Mouse (Mus musculus) liver, embryonic 11.5 days (tissue): Measurements from ENCODE around the gene Nod1. TPM values are rescaled to one million over a fixed set of nuclear protein-coding genes. Genes with fewer than 3 reads are reported as not detected.

Experiments used
- ATAC-seq: fragments of 200-750 bp; cut with Nextera tagmentation; replicated peaks from 2 replicates; pipeline ENCODE4 v1.8.0; 2017; ENCODE audit warnings: moderate number of reproducible peaks, mild to moderate bottlenecking, moderate TSS enrichment, moderate library complexity; ENCODE audit not compliant: low FRiP score
- DNase-seq: peaks from one replicate; pipeline ENCODE4 v3.0.0-alpha.2; 2017; ENCODE audit warnings: low spot score
- H3K27ac ChIP-seq: fragments of 300-500 bp; sonication (generic); 2 replicates; pipeline ENCODE4 v1.5.1; 2014; ENCODE audit warnings: mild to moderate bottlenecking, low read depth, low read length, control low read depth
- H3K27me3 ChIP-seq: fragments of 300-500 bp; sonication (generic); replicated peaks from 2 replicates; pipeline ENCODE4 v1.6.1; 2014; ENCODE audit warnings: low read length, mixed read lengths; ENCODE audit not compliant: control insufficient read depth, insufficient read depth
- H3K36me3 ChIP-seq: fragments of 300-500 bp; sonication (generic); 2 replicates; pipeline ENCODE4 v1.6.1; 2014; ENCODE audit warnings: mild to moderate bottlenecking, low read length, moderate library complexity, mixed read lengths; ENCODE audit not compliant: control insufficient read depth, insufficient read depth
- H3K4me1 ChIP-seq: fragments of 300-500 bp; sonication (generic); replicated peaks from 2 replicates; pipeline ENCODE4 v1.6.1; 2014; ENCODE audit warnings: low read length, mixed read lengths; ENCODE audit not compliant: control insufficient read depth, insufficient read depth
- H3K4me2 ChIP-seq: fragments of 300-500 bp; sonication (generic); 2 replicates; pipeline ENCODE4 v1.6.1; 2014; ENCODE audit warnings: mild to moderate bottlenecking, control low read depth, moderate library complexity
- H3K4me3 ChIP-seq: fragments of 300-500 bp; sonication (generic); 2 replicates; pipeline ENCODE4 v1.5.1; 2014; ENCODE audit warnings: low read depth, low read length, control low read depth
- H3K9ac ChIP-seq: fragments of 300-500 bp; sonication (generic); 2 replicates; pipeline ENCODE4 v1.6.1; 2014; ENCODE audit warnings: low read depth, low read length, control low read depth
- H3K9me3 ChIP-seq: fragments of 300-500 bp; sonication (generic); 2 replicates; pipeline ENCODE4 v1.6.1; 2016; ENCODE audit warnings: low read length, inconsistent platforms, mixed read lengths; ENCODE audit not compliant: control insufficient read depth
- WGBS: fragments of 180-500 bp; shearing (Covaris S2); extraction: QIAGEN DNeasy Blood & Tissue Kit; methylation state at CpG from one replicate; pipeline ENCODE4 v1.1.7; 2014; 5-methylcytosine and 5-hydroxymethylcytosine counted together
- polyA plus RNA-seq: library from polyadenylated mRNA; unstranded; fragments of >200 nt; fragmentation: Nextera tagmentation; extraction: Ambion mirVana; gene quantifications from 2 replicates; pipeline ENCODE4 v1.2.1, GENCODE M21; 2014

Gene Nod1
- polyA plus RNA-seq, 1 experiment from 2014 or later = 2.9 TPM

- Histone ChIP-seq H3K4me2 (no peak overlapping the region), H3K9me3 (no peaks in the 10 kb centered on the region), H3K36me3 (no peaks in the 10 kb centered on the region), H3K27ac (no peak overlapping the region), H3K27me3 (no peaks in the 10 kb centered on the region), H3K4me3 (no peak overlapping the region), H3K4me1 (peaks cover 6% of the 10 kb centered on the region), H3K9ac (no peak overlapping the region)
- 72% methylated on average over 3 of the region's 3 CpGs for whole genome bisulfite sequencing
- ATAC-seq (no peak), DNase-seq (no peak)
These were observed 94.8 kb downstream of the Nod1 start for GRCm38 (mm10) chr6:54877651-54878050.

GRCm38 (mm10) chr6:54876782-54877181, 95.6 kb downstream of the Nod1 start:
- no peaks in the 10 kb centered on the region for H3K9me3 ChIP-seq
- H3K27me3 ChIP-seq = no peaks in the 10 kb centered on the region
- H3K4me2 ChIP-seq = no peak overlapping the region
- H3K4me3 ChIP-seq = no peak overlapping the region
- 20% methylated on average over 5 of the region's 5 CpGs for WGBS
- H3K27ac ChIP-seq = no peak overlapping the region
- ATAC-seq = 0 out of 2 replicates have a peak, but pooled peaks have one; percentile 54
- H3K9ac ChIP-seq = no peak overlapping the region
- DNase-seq = no peak
- no peaks in the 10 kb centered on the region for H3K36me3 ChIP-seq
- H3K4me1 ChIP-seq = peaks cover 6% of the 10 kb centered on the region

Other genes starting within 250 kb of the Nod1 start
- gene Znrf2, start 155.7 kb downstream of the Nod1 start, polyA plus RNA-seq = 3.9 and 4.1 TPM in 2 replicates
- 11.8 TPM in 2 replicates for gene Ggct, start 20.3 kb upstream of the Nod1 start, polyA plus RNA-seq
- gene Gars, start 65.4 kb upstream of the Nod1 start, polyA plus RNA-seq = 253 and 284 TPM in 2 replicates
- 0.95 and 1.0 TPM in 2 replicates for gene Crhr2, start 160.4 kb upstream of the Nod1 start, polyA plus RNA-seq
- 0.58 and 1.0 TPM in 2 replicates for gene Inmt, start 202.4 kb upstream of the Nod1 start, polyA plus RNA-seq
- 5.6 and 6.9 TPM in 2 replicates for gene Mindy4, start 230.8 kb upstream of the Nod1 start, polyA plus RNA-seq